Mouse (Mus musculus) frontal cortex, postnatal 14 days (tissue): ENCODE data around the gene Nrxn3.

ENCODE experiments used
- DNase-seq, 2 experiments: peaks; one replicate each; pipeline ENCODE4 v3.0.0; 2022; ENCODE audit warnings: low spot score in 2 of 2

The Nrxn3 gene

GRCm38 (mm10) chr12:89940746-89941145, 1218.1 kb downstream of the Nrxn3 start:
- no peak for DNase-seq

GRCm38 (mm10) chr12:89945911-89946502, 1223.3 kb downstream of the Nrxn3 start:
- no peak for DNase-seq

DNA sequence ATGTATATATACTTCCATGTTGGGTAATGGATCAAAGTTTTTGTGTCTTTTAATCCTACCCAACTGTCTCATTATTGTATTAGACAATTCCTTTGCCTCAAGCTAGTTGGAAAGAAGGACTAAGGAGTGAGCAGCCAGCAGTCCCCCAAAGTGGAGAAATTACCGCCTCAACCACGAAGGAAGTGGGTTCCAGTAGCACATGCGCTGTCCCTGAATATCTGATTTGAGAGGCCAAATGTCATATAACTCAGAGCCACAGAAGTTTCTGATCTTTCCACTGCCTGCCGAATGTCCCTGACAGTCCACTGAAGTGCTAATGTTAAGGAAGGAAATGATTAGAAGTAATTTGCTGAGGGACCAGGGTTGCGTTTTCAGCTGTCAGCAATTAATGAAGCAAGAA, 1223.8 kb downstream of the Nrxn3 start:
- DNase-seq: no peak

- DNase-seq: no peak
Measured at GRCm38 (mm10) chr12:89953237-89953636, 1230.6 kb downstream of the Nrxn3 start.

DNA sequence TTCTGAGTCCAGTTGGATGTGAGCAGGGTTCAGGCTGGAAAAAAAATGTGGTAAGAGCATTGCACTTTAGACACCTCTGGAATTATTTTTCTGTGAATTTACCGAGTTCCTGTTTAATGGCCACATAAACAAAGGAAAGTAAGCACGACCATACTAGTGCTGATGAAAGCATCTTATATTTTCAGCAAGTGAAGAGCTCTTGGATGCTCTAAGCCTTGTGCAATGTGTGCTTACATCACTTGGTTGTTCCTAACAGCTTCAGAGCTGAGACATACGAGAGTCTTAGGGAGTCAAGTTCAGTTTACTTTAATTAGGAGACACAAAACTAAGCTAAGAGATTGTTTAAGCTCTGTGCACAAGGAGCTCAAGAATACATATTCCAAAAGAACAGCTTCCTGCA, 1231.0 kb downstream of the Nrxn3 start:
- DNase-seq: no peak

DNA sequence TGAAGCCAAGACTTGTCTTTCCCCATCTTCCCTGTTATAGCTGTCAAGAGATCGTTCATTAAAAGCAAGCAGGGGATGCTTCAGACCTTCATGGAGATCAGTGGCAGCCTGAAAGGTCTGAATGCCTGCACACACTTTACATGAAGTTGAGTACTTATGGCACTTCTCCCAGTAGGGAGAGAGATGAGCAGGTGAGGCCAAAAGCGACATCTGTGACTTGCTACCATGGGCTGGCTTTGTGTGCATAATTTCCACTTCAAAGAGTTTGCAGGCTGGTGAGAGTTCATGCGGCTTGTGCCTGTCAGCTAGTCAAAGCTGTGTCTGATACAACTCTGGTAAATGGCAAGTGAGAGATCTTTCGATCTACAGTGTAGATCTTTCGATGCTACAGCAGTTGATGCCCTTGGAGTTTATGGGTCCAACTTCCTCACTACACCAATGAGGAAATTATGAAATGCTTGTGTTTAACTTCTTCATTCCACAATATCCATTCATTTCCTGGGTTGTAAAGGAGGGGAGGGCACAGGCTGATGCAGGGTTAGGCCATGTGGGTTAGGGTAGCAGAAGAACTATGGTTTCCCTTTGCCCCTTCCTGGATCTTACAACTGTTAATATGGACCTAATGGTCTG, 1231.9 kb downstream of the Nrxn3 start:
- DNase-seq: no peak

- no peak for DNase-seq
Measured at GRCm38 (mm10) chr12:89963073-89963472, 1240.4 kb downstream of the Nrxn3 start.

GRCm38 (mm10) chr12:89976648-89977047, 1254.0 kb downstream of the Nrxn3 start:
- DNase-seq: no peak

DNA sequence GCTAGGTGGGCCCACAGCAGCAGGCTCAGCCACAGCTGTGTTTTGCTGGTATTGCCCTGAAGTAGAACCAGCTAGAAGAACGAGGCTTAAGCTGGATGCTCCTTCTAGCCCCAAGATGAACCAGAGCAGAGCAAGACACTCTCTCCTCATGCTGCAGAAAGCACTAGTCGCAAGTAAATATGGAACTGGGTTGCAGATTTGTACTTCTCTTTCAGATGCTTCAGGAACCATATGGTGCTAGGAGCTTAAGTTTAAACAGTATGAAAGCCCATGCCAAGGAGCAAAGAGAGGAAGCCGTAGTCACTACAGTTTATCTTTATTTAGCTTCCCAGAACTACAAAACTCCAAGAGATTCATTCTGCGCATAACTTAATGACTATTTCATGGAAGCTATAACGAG, 1254.8 kb downstream of the Nrxn3 start:
- DNase-seq: peak in 1 of 2 experiments; percentile 5

DNA sequence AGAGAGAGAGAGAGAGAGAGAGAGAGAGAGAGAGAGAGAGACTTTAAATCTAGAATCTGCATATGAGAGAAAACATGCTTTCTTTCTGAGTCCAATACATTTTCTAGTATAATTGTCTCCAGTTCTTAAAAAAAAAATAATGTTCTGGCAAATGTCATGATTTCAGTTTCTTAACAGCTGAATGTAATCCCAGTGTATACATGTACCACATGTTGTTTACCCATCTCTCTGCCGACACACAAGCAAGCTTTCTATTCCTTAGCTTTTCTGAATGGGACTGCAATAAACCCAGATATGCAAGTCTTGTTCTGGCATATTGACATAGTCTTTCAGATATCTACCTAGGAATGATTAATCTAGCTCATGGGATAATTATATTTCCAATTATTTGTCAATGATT, 1256.5 kb downstream of the Nrxn3 start:
- no peak for DNase-seq

- DNase-seq: no peak
Measured at GRCm38 (mm10) chr12:89982445-89982844, 1259.8 kb downstream of the Nrxn3 start.

GRCm38 (mm10) chr12:89983399-89983798, 1260.7 kb downstream of the Nrxn3 start:
- DNase-seq: no peak

- no peak for DNase-seq
Measured at GRCm38 (mm10) chr12:89986219-89986618, 1263.5 kb downstream of the Nrxn3 start.

DNA sequence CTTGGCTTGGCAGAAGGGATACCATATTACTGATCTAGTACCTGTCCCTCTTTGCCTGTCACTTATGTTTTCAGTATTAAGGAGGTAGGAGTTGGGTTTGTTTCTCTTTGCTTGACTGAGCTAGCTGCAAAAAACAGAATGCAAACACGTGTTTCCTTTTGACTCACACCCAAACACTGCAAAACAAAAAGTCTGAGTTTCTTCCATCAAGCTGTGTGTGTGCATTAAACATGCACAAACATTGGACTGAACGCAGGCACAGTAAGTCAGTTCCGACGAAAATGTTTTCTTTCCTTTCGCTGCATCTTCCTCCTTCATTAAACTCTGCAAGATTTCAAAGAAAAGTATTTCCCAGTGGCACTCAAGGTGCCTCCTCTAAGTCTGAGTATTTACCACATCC, 1270.6 kb downstream of the Nrxn3 start:
- DNase-seq: no peak

- DNase-seq: no peak
Measured at GRCm38 (mm10) chr12:89995392-89995791, 1272.7 kb downstream of the Nrxn3 start.

- DNase-seq: no peak
Measured at GRCm38 (mm10) chr12:90010280-90010679, 1287.6 kb downstream of the Nrxn3 start.

GRCm38 (mm10) chr12:90013958-90014357, 1291.3 kb downstream of the Nrxn3 start:
- no peak for DNase-seq

DNA sequence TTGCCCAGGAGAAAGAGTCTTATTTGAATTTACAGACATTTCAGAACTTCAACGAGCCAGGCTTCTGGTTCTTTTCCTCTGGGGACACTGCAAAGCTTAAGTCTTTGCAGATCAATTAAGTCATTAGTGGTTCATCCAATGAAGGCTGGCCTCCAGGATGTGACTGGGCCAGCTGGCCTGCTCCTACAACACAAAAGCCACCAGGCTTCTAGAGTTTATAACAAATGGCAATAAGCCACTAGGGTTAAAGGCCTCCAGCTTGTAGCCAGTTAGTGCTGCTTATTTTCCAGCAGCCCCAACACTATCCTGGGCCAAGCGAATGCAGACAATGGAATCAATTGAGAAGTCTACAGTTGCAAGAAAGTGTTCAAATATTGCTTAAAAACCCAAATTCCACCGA, 1304.3 kb downstream of the Nrxn3 start:
- no peak for DNase-seq

DNA sequence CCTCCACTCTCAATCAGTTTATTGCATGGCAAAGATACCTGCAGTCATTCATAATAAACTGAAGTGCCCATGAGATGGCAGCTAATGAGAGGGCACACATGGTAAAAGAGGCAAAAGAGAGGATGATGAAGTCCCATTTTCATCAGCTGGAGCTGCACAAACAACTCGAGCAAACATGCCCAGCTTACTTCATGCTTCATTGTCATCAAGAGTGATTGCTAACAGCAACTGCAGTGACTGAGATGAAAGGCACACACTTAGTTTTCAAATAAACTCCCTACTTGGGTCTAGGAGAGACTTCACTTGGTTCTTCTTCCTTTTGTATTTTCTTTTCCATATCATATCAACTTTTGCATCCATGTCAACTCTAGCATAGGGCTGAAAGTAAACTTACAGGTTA, 1318.4 kb downstream of the Nrxn3 start:
- no peak for DNase-seq

DNA sequence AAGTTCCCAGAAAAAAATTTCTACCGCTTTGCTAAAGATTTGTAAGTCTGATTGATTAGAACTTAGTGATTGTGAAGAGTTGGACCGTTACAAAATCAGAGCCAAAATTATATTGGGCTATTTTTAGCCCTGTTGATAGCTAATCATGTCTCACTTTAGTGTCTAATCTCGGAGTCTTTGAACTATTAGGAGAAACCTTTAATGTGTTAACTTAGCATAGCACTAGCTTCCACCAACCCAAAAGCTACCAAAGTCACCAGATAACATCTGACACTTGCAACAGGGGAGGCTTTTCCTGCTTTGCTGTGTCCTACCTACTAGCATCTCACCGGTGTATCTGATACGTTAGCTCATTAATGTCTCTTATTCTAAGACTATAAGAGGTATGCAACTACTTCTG, 1333.6 kb downstream of the Nrxn3 start:
- no peak for DNase-seq

DNA sequence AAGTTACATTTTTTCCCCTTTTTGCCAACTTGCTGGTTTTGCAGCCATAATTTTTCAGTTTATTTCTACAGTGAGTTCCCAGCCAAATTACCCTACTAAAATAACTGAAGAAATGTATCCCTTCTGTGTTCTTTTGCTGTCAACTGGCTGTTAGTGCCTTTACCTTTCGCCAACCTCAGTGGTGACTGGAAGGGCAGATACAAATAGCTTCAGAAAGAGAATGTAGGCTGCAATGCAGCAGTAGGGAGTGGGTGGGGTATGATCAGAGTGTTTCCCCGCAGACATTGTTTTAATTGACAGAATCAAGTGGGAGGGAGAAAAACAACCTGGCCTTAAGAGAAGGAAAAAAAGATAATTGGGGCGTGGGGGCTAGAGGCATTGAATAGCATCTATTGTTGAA, 1337.1 kb downstream of the Nrxn3 start:
- no peak for DNase-seq

- DNase-seq: no peak
Measured at GRCm38 (mm10) chr12:90061312-90061711, 1338.6 kb downstream of the Nrxn3 start.

DNA sequence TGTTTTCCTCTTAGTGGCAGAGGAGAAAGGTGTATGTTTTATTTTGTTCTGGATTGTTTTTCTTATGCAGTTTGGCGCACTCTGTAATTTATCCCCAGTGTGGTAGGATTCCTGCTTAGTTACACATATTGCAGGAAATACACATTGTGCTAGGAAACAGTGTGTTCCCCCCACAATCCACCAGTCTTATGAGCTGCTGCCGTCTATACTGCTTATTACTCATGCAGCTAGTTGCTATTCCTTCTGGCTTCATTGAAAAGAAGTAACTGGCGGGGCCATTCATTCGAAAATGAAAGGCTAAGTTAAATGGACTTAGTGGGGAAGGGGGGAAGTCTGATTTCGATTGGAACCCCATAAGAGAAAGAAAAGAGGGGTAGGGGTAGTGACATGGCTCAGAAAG, 1339.5 kb downstream of the Nrxn3 start:
- DNase-seq: no peak

- DNase-seq: no peak
Measured at GRCm38 (mm10) chr12:90063443-90063842, 1340.8 kb downstream of the Nrxn3 start.
